ENCODE assay signal across 9 mouse cellular contexts in genomic region chr10:58663417-58663816, GRCm38 (mm10). TPM values are rescaled to one million over a fixed set of nuclear protein-coding genes. Genes with fewer than 3 reads are reported as not detected.
DNase-seq lines count a peak whose midpoint lies in the region; ATAC-seq and TF ChIP-seq lines count a peak whose summit lies in the region.
"Had no signal": no experiment of that assay in that cellular context is flagged by ENCODE, and none has a peak within 500 bp of the region (broad histone marks: within the 10 kb centered on the region; RNA-seq: fewer than 3 reads in every experiment).

No protein-coding gene starts in this region.

- DNase-seq in hindbrain, embryonic 11.5 days (ENCODE audit: low spot score) = no peak
- peak; percentile 44 for DNase-seq in urinary bladder, postnatal 14 days (ENCODE audit: low spot score)
- no peak for DNase-seq in urinary bladder, postnatal 4 days (ENCODE audit: low spot score in 2 of 2)
- DNase-seq in thymus, adult 2 months = no peak
- no peak for DNase-seq in left cerebral cortex, adult 11 months (ENCODE audit: low spot score)
- DNase-seq: spleen, adult 18-20 months had no signal

- no peak overlapping the region for H3K4me3 ChIP-seq in hindbrain, embryonic 15.5 days
- no peak overlapping the region for H3K4me3 ChIP-seq in hindbrain, embryonic 11.5 days (ENCODE audit: low read depth, low read length)
- H3K4me3 ChIP-seq in heart, embryonic 16.5 days (ENCODE audit: low read length) = no peak overlapping the region
- H3K4me3 ChIP-seq in thymus, adult 2 months (ENCODE audit: control insufficient read depth, insufficient read depth, low read length) = no peak overlapping the region

- no peak overlapping the region for H3K9ac ChIP-seq in hindbrain, embryonic 15.5 days
- H3K9ac ChIP-seq in hindbrain, embryonic 11.5 days (ENCODE audit: low read depth, low read length) = no peak overlapping the region
- no peak overlapping the region for H3K9ac ChIP-seq in heart, embryonic 16.5 days (ENCODE audit: low read length)

- H3K4me1 ChIP-seq in hindbrain, embryonic 15.5 days (replicated peaks) = 0 out of 2 replicates have a peak, but pooled peaks cover 5% of the 10 kb centered on the region
- H3K4me1 ChIP-seq in hindbrain, embryonic 11.5 days (replicated peaks; ENCODE audit: control insufficient read depth, insufficient read depth, low read length) = no peaks in the 10 kb centered on the region
- H3K4me1 ChIP-seq in heart, embryonic 16.5 days (ENCODE audit: control insufficient read depth, insufficient read depth, low read length) = no peaks in the 10 kb centered on the region
- 0 out of 2 replicates have a peak, but pooled peaks cover 3% of the 10 kb centered on the region for H3K4me1 ChIP-seq in thymus, adult 2 months (replicated peaks; ENCODE audit: control insufficient read depth, insufficient read depth, low read length)

- H3K4me2 ChIP-seq in hindbrain, embryonic 15.5 days = no peak overlapping the region
- H3K4me2 ChIP-seq in hindbrain, embryonic 11.5 days (replicated peaks; ENCODE audit: low read depth, low read length) = no peak overlapping the region
- no peak overlapping the region for H3K4me2 ChIP-seq in heart, embryonic 16.5 days (ENCODE audit: low read depth, low read length)

- TF ChIP-seq POLR2A in thymus, adult 2 months (IDR thresholded peaks at IDR 0.05; ENCODE audit: control insufficient read depth, extremely low read depth, insufficient read depth, low read length, poor library complexity) = no peak

- WGBS in hindbrain, embryonic 15.5 days = 68% methylated on average over 6 of the region's 6 CpGs
- 91% methylated on average over 6 of the region's 6 CpGs for WGBS in hindbrain, embryonic 11.5 days
- 68% methylated on average over 6 of the region's 6 CpGs for WGBS in heart, embryonic 16.5 days
- 91% methylated on average over 6 of the region's 6 CpGs for WGBS in thymus, adult 2 months

- H3K27me3 ChIP-seq in hindbrain, embryonic 15.5 days = no peaks in the 10 kb centered on the region
- no peaks in the 10 kb centered on the region for H3K27me3 ChIP-seq in hindbrain, embryonic 11.5 days (ENCODE audit: control insufficient read depth, insufficient read depth, low read length)
- H3K27me3 ChIP-seq in heart, embryonic 16.5 days (ENCODE audit: control insufficient read depth, insufficient read depth, low read length) = no peaks in the 10 kb centered on the region
- no peaks in the 10 kb centered on the region for H3K27me3 ChIP-seq in thymus, adult 2 months (ENCODE audit: control insufficient read depth, insufficient read depth, low read length)

- ATAC-seq in hindbrain, embryonic 15.5 days (ENCODE audit: low FRiP score, low read depth) = peak; percentile 71
- ATAC-seq in hindbrain, embryonic 11.5 days (ENCODE audit: low FRiP score) = no peak
- ATAC-seq in heart, embryonic 16.5 days (replicated peaks; ENCODE audit: extremely low read depth, insufficient read depth, low FRiP score) = peak; percentile 63

- H3K9me3 ChIP-seq in hindbrain, embryonic 15.5 days = no peaks in the 10 kb centered on the region
- no peaks in the 10 kb centered on the region for H3K9me3 ChIP-seq in hindbrain, embryonic 11.5 days (ENCODE audit: control insufficient read depth, low read length)
- no peaks in the 10 kb centered on the region for H3K9me3 ChIP-seq in heart, embryonic 16.5 days (replicated peaks; ENCODE audit: control insufficient read depth, low read length)

- TF ChIP-seq CTCF in thymus, adult 2 months (IDR thresholded peaks at IDR 0.05; ENCODE audit: borderline replicate concordance, control insufficient read depth, extremely low read depth, insufficient read depth, low read length, poor library complexity) = no peak

- no peaks in the 10 kb centered on the region for H3K36me3 ChIP-seq in hindbrain, embryonic 15.5 days
- H3K36me3 ChIP-seq in hindbrain, embryonic 11.5 days (ENCODE audit: control insufficient read depth, insufficient read depth, low read length) = no peaks in the 10 kb centered on the region
- H3K36me3 ChIP-seq in heart, embryonic 16.5 days (ENCODE audit: control insufficient read depth, insufficient read depth) = no peaks in the 10 kb centered on the region
- H3K36me3 ChIP-seq in thymus, adult 2 months (ENCODE audit: control insufficient read depth, insufficient read depth, low read length) = no peaks in the 10 kb centered on the region

- H3K27ac ChIP-seq in hindbrain, embryonic 15.5 days (replicated peaks) = 0 out of 2 replicates have a peak overlapping the region, but pooled peaks have one; percentile 22
- H3K27ac ChIP-seq in hindbrain, embryonic 11.5 days (ENCODE audit: low read depth, low read length) = no peak overlapping the region
- no peak overlapping the region for H3K27ac ChIP-seq in heart, embryonic 16.5 days (ENCODE audit: low read length)
- no peak overlapping the region for H3K27ac ChIP-seq in thymus, adult 2 months (ENCODE audit: control insufficient read depth, insufficient read depth, low read length)

RNA-seq across cellular contexts. Expression of gene Edar, which starts 12.0 kb away (rescaled TPM):
- 0.05 and 0.13 TPM in 2 replicates for polyA plus RNA-seq in hindbrain, embryonic 15.5 days (2015; fragmentation: Nextera tagmentation; extraction: Ambion mirVana)
- polyA plus RNA-seq in hindbrain, embryonic 11.5 days (2014; fragmentation: Nextera tagmentation; extraction: Ambion mirVana) = 0.11 and 0.19 TPM in 2 replicates
- polyA plus RNA-seq in heart, embryonic 16.5 days (2015; fragmentation: Nextera tagmentation; extraction: Ambion mirVana) = 0.16 and 0.21 TPM in 2 replicates
- 1.2 and 2.2 TPM in 2 replicates for polyA plus RNA-seq in thymus, adult 2 months (2012; rRNA removed)

RNA-seq across cellular contexts. Expression of gene Gm17542, which starts 54.6 kb away (rescaled TPM):
- not detected in 2 replicates for polyA plus RNA-seq in hindbrain, embryonic 15.5 days (2015; fragmentation: Nextera tagmentation; extraction: Ambion mirVana)
- not detected in 2 replicates for polyA plus RNA-seq in hindbrain, embryonic 11.5 days (2014; fragmentation: Nextera tagmentation; extraction: Ambion mirVana)
- polyA plus RNA-seq in heart, embryonic 16.5 days (2015; fragmentation: Nextera tagmentation; extraction: Ambion mirVana) = not detected in 2 replicates
- not detected in 2 replicates for polyA plus RNA-seq in thymus, adult 2 months (2012; rRNA removed)
- polyA plus RNA-seq: liver, adult 2 months had no signal
